Mouse (Mus musculus) bone marrow macrophage, adult 2 months (primary cell): Measurements from ENCODE around the gene Bahcc1.

Source experiments
- CTCF ChIP-seq: IDR thresholded peaks from 2 replicates; pipeline ENCODE4 v1.5.1; 2012; ENCODE audit warnings: low read depth, mild to moderate bottlenecking, low read length, moderate library complexity
- POLR2A ChIP-seq: IDR thresholded peaks from 2 replicates; pipeline ENCODE4 v1.6.1; 2012; ENCODE audit warnings: mild to moderate bottlenecking, low read depth, low read length, borderline replicate concordance

DNA sequence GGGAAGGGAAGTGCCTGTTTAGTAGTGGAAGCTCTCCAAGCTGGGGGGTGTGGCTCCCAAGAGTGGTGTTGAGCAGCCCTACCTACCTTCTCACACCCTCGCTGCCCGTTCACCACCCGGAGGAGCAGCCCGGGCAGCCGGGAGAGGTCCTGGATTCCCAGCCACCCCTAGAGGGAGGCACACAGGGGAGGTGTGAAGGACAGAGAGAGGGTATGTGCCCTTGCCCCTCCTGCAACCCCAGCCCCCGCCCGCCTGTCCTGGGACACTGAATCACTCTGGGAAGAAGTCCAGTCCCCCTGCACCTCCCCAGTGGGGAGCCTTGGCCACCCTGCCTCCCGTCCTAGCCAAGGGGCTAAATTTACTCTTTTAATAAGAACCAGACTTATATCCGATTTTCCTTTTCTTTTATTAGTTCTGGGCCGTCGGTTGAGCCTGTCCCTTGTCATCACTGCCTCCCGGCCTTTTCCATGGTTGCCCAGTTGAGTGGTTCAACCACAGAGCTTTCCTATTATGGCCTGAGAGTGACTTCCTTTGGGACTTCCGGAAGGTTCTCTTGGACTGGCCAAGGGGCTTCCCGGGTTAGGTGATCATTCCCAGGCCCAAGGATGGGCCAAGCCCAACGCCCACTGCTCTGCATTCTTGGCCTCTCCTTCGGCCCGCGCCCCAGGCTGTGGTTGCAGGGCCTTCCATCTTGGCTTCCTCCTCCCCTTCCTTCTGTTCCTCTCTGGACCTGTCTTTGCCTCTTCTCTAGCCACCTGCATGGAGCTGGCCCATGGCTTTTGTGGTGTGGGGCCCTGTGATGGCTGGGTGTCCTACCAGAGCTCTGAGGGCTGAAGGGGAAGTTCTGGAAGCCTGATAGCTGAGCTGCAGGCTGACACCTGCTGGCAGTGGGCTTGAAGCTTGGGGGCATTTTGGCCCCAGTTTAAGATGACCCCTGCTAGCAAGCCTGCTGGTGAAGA, 18.5 kb downstream of the Bahcc1 start:
- TF ChIP-seq POLR2A (no peak), CTCF (no peak)
